Comparison of ENCODE assay signal across 7 mouse cellular contexts in the genomic region with DNA sequence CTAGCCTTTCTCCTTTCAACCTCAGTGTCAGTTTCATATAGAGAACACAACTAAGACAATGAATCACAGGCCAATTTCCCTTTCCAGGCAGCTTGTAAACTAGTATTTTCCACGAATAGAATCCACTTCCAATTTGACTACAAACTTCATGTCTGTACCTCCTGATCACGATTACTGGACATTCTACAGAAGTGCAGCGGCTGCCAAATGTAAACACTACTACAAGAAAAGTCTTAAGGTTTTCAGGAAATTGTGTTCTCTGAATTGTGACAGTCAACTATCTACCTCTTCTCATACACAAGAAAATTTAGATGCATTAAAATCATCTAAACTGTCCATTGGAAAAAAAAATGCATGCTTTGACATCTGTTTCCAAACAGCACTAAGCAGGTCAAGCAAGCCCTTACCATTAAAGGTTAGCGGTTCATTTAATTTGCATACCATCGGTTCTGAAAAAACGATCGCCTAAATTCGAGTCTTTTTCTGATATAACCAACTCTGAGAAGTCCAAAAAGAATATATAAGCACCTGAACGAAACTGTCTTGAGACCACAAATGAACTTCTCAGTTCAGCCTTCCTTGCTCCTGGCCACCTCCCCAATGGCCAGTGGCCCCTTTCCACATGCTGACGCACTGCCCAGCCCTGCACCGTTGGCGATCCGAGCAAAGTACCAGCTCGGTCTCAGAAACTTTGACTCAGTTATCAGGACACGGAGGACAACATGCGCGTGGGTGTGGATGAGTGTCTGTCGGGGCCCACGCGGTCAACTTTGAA. TPM values are rescaled to one million over a fixed set of nuclear protein-coding genes. Genes with fewer than 3 reads are reported as not detected.
DNase-seq lines count a peak whose midpoint lies in the region; ATAC-seq and TF ChIP-seq lines count a peak whose summit lies in the region.

No protein-coding gene starts in this region.

- peak overlapping the region; percentile 76; the same call in 1 of the 2 replicates for H3K27ac ChIP-seq in spleen, adult 2 months (ENCODE audit: insufficient read depth, low read length)
- H3K27ac ChIP-seq in heart, embryonic 11.5 days (ENCODE audit: low read depth, low read length), result peak overlapping the region; percentile 75
- peak overlapping the region; percentile 85; the same call in 1 of the 2 replicates for H3K27ac ChIP-seq in limb, embryonic 15.5 days

- H3K4me1 ChIP-seq in spleen, adult 2 months (ENCODE audit: control insufficient read depth, insufficient read depth, insufficient read length), result peaks cover 2% of the 10 kb centered on the region
- peaks cover 7% of the 10 kb centered on the region for H3K4me1 ChIP-seq in heart, embryonic 11.5 days (ENCODE audit: control insufficient read depth, insufficient read depth, low read length)
- H3K4me1 ChIP-seq in limb, embryonic 15.5 days, result 0 out of 2 replicates have a peak, but pooled peaks cover 3% of the 10 kb centered on the region

- H3K4me3 ChIP-seq in spleen, adult 2 months (ENCODE audit: extremely low read depth, insufficient read depth, insufficient read length), result peak overlapping the region; percentile 90
- peak overlapping the region; percentile 88 for H3K4me3 ChIP-seq in heart, embryonic 11.5 days (ENCODE audit: low read depth, low read length)
- H3K4me3 ChIP-seq in limb, embryonic 15.5 days, result peak overlapping the region; percentile 80

- H3K9ac ChIP-seq in heart, embryonic 11.5 days (ENCODE audit: low read depth, low read length), result peak overlapping the region; percentile 79
- H3K9ac ChIP-seq in limb, embryonic 15.5 days, result peak overlapping the region; percentile 88; the same call in 1 of the 2 replicates

- no peak for TF ChIP-seq CTCF in spleen, adult 2 months (IDR thresholded peaks at IDR 0.05; ENCODE audit: extremely low read depth, insufficient read depth, insufficient read length, insufficient replicate concordance)

- peak overlapping the region; percentile 89 for H3K4me2 ChIP-seq in heart, embryonic 11.5 days
- H3K4me2 ChIP-seq in limb, embryonic 15.5 days, result peak overlapping the region; percentile 85

- WGBS in spleen, adult 2 months, result 7% methylated on average over 20 of the region's 20 CpGs
- WGBS in heart, embryonic 11.5 days (ENCODE audit: insufficient replicate concordance), result 7% methylated on average over 20 of the region's 20 CpGs
- WGBS in limb, embryonic 15.5 days, result 4% methylated on average over 20 of the region's 20 CpGs

- DNase-seq in spleen, adult 2 months (ENCODE audit: low read depth in 1 of 2, low spot score in 2 of 2), result no peak
- no peak for DNase-seq in spleen, adult 12 weeks (ENCODE audit: low spot score)
- peak; percentile 31 for DNase-seq in cerebellum, adult 9-10 months
- peak; percentile 62 for DNase-seq in neural tube, embryonic 10.5 days (ENCODE audit: extremely low spot score, low spot score)
- DNase-seq in adrenal gland, adult (ENCODE audit: inconsistent age in 2 of 2, low spot score in 1 of 2), result no peak

- H3K9me3 ChIP-seq in heart, embryonic 11.5 days (replicated peaks; ENCODE audit: control insufficient read depth, low read length), result no peaks in the 10 kb centered on the region
- H3K9me3 ChIP-seq in limb, embryonic 15.5 days, result no peaks in the 10 kb centered on the region

- no peak for TF ChIP-seq POLR2A in spleen, adult 2 months (IDR thresholded peaks at IDR 0.05; ENCODE audit: low read depth, low read length)

- H3K36me3 ChIP-seq in spleen, adult 2 months (ENCODE audit: control insufficient read depth, insufficient read depth, low read length), result no peaks in the 10 kb centered on the region
- no peaks in the 10 kb centered on the region for H3K36me3 ChIP-seq in heart, embryonic 11.5 days (ENCODE audit: control insufficient read depth, insufficient read depth, low read length)
- no peaks in the 10 kb centered on the region for H3K36me3 ChIP-seq in limb, embryonic 15.5 days

- no peaks in the 10 kb centered on the region for H3K27me3 ChIP-seq in spleen, adult 2 months (ENCODE audit: control insufficient read depth, insufficient read depth, low read length)
- no peaks in the 10 kb centered on the region for H3K27me3 ChIP-seq in heart, embryonic 11.5 days (ENCODE audit: control insufficient read depth, insufficient read depth, low read length)
- H3K27me3 ChIP-seq in limb, embryonic 15.5 days, result no peaks in the 10 kb centered on the region

- peak; percentile 32; the same call in 1 of the 2 replicates for ATAC-seq in heart, embryonic 11.5 days (replicated peaks; ENCODE audit: insufficient number of reproducible peaks, low FRiP score, low TSS enrichment)
- no peak for ATAC-seq in limb, embryonic 15.5 days (ENCODE audit: insufficient number of reproducible peaks, low FRiP score, low TSS enrichment, low read depth)

RNA-seq across cellular contexts. Expression of a gene that starts 1.4 kb away (rescaled TPM):
- polyA plus RNA-seq in spleen, adult 2 months (2012; rRNA removed), result 13.8 and 14.6 TPM in 2 replicates
- polyA plus RNA-seq in heart, embryonic 11.5 days (2014; fragmentation: Nextera tagmentation; extraction: Ambion mirVana), result 53.5 and 58.1 TPM in 2 replicates
- 19.6 and 21.8 TPM in 2 replicates for polyA plus RNA-seq in limb, embryonic 15.5 days (2015; fragmentation: Nextera tagmentation; extraction: Ambion mirVana)

Comparison
In these comparisons a context has a peak if more than half of its experiments do, and no peak if none do; other contexts are left out.
1. DNase-seq: peak in cerebellum, adult 9-10 months (single experiment) and neural tube, embryonic 10.5 days (single experiment); none in spleen, adult 2 months (0 of 2), spleen, adult 12 weeks (single experiment) and adrenal gland, adult (0 of 2).
2. Peak in every context shown above with its lines, with median percentiles within 50 percentile points of each other: H3K27ac ChIP-seq and H3K4me3 ChIP-seq.